Mouse (Mus musculus) right cerebral cortex, postnatal 25 days (tissue): ENCODE measurements around the gene Scube1.

Experiments used
- DNase-seq: peaks from one replicate; pipeline ENCODE4 v3.0.0; 2022

Gene Scube1

DNA sequence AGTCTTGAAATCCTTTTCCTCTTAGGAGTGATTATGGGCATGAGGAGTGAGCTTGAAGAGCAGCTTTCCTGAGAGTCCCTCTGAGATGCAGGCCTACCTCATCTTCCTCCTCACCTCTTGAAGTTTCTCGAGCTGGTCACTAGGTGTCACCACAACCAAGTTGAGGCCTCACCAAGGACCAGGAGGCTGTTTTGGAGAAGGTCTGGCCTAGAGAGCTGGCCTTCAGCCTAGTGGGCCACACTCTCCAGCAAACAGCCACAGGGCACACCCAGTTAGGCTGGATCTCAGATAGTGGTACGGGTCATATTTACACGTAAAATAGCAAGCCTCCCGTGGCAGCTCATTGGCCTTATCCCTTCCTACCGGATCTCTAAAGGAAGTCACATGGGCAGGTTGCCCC lies 60.1 kb downstream of the Scube1 start:
- DNase-seq: peak; percentile 51

DNA sequence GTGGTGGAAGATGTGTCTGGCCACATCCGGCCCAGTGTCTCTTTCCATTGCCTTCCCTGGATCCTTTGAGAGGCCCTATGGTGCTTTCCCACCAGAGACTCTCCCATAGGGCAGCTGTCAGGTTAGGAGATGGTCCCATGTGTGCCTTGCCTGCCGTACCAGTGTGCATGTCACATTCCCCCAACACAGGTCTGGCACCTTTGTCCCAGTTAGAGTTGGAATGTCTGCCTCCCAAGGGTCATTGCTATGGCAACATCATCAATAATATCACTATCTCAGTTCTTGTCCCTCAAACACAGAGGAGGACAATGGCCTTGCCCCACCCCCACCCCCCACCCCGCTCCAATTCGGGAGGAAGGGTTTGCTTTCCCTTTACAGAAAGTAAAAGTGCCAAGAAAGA lies 61.8 kb downstream of the Scube1 start:
- no peak for DNase-seq

DNA sequence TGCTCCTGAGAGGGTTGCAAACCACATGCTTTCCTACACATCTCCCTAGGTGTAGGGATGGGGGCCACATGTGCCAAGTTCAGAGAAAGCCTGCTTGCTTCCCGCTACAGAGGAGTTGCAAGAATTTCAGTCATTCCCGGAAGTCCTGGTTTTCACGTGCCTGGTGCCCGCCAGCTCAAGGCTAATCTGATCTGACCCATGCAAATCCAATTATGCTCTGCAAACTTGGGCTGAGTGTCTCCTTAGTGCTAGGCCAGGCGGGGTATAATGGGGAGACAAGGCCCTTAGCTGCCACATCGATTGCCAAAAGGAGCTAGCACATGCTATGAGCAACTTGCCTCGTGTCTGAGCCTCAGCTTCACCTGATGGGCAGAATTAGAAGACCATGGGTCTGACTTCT lies 62.7 kb downstream of the Scube1 start:
- no peak for DNase-seq

DNA sequence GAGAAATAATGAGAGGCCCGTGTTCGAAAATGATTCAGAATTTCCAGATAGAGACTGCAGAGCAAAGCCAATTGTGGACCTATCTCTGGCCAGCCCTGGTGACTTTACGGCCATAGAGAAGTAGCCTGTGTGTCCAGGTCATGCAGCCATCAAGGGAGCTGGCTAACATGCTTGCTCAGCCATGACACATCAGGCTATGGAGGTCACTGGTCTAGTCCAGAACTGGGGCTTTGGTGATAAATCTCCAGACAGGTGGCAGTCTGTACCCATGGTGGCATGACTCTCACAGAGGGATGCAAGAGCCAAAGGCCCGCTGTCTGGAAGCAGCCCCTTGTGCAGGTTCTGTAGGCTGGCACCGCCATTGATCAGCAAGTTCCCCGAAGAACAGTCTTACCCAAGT lies 82.3 kb downstream of the Scube1 start:
- DNase-seq: no peak

DNA sequence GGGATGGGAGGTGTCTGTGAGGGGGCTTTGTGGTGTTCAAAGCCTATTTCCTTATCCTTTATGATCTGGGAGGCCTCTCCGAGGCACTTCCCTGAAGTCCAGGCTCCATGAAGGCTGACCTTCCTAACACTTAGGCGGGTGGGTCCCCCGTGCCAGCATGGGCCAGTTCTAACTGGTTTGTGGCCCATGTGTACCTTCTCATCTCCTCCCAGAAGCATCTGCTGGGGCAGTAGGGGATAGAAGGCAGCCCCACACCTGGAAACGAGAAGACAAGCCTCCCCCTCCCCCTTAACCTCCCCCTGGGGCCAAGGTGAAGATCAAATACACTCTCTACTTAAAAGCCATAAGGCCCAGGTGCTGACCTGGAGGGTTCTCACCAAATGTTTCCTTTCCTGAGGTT lies 84.6 kb downstream of the Scube1 start:
- no peak for DNase-seq

DNA sequence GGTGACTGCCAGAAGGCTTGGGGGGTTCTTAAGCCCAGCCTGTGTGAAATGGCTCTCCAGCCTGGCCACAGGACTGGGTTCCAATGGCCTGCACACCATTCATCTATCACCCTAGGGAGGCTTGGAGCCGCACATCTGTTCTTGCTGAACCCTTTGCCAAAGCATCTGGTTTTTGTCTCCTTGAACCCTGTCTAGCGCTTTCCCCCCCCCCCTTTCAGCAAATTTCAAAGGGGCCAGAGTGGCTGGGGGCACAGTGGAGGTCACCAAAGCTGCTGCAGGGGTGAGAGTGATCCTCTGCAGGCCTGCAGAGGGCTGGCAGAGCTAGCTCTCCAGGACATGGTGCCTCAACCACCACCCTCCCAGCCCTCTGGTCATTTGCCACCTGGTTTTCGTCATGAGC lies 85.7 kb downstream of the Scube1 start:
- DNase-seq: no peak

DNA sequence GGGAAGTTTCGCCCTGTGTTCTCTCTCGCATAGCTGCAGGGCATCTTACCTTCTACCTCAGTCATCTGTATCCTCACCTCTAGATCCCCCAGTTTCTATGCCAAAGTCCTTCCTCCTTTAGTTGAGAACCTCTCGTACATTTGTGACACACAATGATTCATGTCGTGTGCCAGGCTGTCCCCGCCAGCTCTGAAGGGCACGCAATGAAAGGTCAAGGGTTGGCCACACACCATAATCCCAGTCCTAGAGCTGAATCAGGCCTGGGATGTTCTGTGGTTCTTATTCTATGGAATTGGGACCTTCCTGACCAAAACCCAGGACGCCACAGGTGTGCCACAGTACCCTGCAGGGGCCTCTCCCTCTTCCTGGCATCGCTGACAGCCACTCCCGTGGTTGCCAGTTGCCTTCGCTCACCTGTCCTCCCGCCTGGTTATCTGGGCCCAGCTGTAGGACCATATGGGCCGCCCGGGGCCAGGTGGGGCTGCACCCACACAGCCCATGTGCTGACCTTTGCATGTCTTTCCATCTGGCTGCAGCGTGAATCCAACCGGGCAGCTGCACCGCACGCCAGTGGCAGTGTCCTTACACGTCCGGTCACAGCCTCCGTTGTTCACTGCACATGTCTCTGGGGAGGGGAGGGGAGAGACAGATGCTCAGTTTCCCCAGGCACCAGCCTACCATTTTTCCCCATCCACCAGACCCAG lies 86.5 kb downstream of the Scube1 start:
- no peak for DNase-seq

DNA sequence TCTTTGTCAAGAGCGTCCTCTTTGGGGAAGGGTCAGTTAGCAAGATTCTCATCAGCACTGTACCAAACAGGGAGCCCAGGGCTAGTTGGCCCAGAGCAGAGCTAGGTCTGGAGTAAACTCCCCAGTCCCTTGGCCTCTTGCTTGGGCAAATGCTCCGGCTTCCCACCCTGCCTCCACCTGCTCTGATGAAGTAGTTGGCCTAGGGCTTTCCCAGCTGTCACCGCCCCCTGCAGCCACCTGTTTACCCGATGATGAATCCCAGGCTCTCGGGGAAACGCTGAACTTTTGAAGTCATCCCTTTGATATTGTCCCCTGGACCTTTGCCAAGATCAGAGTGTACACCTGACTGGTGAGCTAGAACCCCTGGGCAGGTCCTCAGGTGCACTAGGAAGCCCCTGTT lies 88.1 kb downstream of the Scube1 start:
- no peak for DNase-seq

DNA sequence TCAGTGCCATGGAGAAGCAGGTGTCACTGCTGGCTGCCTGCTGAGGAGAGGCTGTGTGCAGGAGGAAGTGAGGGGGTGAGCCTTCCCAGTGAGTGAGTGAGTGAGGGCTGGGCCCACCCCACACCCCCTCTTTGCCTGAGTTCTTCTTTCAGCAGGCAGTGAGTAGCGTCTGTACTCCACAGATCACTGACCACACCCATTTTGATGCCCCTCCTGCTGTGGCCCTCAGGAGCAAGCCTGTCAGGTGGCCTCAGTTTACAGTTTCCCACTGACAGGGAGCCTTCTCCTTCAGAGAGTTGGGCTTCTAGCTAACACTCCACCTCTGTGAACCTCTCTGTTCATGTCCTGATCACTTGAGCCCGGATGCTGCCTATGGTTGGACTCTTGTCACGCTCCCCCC lies 89.6 kb downstream of the Scube1 start:
- no peak for DNase-seq

DNA sequence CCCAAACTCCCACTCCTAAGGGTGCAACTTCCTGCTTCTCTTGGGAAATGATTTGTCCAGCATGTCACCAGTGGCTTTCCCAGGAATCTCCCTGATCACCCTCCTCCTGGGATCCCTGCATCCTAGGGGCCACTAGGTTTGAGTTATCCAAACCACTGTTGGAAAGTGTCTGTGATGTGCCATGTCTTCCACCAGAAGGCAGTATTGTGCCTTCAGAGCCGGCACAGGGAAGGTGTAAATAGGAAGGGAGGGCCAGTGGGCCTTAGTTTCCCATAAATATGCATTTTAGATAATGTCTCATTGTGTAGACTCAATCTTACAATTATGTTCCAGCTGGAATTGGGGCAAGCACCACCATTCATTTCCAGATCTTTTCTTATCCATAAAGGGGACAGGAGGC lies 90.7 kb downstream of the Scube1 start:
- DNase-seq: no peak

DNA sequence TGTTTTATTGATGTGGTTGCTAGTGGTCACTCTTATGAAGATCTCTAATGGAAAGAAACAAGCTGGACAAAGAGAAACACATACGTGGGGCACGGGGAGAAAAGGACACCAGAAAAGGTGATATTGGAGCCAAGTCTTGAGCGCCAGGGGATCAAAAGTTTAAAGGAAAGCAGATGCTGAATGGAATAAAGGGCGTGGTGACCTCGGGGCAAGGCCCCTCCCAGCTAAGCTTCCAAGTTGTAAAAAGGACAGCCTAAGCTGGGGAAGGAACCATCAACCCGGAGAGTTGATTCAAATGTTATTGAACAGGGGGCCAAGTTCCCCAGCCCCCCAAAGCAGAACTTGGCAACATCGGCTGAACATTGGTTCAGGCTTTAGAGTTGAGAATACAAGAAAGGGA lies 93.8 kb downstream of the Scube1 start:
- no peak for DNase-seq

DNA sequence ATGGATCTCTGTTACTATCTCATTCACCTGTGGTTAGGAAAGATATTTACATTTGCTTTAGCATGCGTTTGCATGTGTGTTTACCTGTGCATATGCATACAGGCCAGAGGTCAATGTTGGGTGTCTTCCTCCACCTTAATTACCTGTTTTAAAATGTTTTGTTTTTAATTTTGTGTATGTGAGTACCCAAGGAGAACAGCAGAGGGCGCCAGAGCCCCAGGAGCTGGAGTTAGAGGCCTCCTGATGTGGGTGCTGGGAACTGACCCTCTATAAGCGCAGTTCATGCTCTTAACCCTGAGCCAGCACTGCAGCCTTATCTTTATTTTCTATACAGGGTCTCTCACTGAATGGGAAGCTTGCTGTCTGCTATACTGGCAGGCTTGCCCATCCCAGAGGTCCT lies 95.1 kb downstream of the Scube1 start:
- no peak for DNase-seq

DNA sequence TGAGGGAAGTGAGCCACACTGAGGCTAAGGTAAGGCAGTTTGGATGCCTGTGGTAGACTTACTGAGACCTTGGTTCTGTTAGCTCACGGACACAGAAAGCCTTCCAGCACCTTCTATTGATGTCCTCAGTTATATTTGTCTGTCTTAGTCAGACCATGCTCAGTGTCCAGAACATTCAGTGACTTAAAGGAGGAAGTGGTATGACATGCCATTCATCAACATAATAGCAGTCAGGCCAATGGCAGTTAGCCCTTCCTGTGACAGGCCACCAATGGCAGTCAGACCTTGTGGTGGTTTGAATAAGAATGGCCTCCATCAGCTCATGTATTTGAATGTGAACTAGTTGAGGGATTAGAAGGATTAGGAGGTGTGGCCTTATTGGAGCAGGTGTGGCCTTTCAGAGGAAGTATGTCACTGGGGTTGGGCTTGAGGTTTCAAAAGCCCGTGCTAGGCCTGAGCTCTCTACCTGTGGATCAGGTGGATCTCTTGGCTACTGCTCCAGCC lies 98.6 kb downstream of the Scube1 start:
- DNase-seq: no peak

DNA sequence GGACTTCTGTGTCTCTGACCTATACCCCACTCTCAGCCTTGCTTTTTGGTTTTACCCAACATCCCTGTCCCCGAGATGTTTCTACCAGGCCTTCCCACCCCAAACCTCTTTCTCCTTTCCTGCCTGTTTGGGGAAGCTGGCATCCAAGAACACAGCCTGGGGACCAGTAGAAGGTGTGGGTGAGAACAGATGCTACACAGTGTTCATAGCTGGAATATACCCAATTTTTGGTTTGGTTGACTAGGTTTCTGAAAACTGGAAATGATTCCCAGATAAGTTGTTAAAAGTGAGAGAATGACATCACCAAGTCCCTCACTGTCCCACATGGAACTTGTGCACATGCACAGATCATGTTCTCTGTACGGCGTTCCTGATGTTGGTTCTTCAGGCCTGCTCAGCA lies 109.6 kb downstream of the Scube1 start:
- DNase-seq: peak; percentile 42

DNA sequence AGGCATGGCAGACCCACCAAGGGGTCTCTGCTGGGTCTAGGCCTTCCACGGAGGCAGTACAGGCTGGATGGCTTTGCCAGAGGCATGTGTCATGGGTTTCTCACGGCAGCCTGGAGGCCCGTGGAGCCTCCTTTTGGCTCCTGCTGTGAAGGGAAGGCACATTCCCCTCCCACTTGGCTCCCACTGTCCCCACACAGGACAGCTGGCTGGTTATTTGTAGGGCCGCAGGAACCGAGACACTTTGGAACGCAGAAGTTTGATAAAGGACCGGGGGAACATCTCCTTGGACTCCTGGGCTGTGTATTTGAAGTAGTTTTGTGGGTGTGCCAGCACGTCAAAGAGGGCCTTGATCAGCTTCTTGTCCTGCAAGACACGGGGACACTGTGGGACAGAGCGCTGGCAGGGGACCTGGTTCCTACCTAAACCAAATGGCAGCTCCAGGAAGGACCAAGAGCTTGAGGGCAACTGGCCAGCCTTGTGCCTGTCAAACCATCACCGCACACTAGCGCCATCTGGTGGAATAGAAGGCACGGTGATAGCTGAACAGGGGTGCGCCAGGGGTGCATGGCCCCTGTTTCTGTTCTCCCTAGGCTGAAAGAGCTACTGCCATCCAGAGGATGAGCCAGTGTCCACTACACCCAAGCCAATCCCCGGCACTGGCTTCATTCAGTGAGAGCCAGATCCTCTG lies 117.6 kb downstream of the Scube1 start:
- peak; percentile 35 for DNase-seq

DNA sequence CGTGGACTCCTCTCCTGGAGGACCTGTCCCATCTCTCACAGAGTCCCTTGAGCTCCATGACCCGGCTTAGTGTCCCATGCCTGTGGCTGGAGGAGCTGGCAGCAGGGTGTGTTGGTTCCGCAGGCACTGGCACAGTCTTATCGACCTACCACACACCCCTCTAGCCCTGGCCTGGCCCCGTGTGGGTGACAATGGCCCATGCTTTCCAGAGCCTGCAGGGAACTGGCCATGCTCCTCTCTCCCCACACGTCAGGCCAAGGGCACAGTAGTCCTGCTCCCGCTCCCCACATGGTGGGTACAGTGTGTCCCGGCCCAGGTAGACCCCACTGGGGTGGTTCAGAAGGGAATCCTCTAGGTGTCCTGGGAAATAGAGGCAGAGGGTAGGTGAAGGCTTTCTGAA lies 118.1 kb downstream of the Scube1 start:
- DNase-seq: no peak

DNA sequence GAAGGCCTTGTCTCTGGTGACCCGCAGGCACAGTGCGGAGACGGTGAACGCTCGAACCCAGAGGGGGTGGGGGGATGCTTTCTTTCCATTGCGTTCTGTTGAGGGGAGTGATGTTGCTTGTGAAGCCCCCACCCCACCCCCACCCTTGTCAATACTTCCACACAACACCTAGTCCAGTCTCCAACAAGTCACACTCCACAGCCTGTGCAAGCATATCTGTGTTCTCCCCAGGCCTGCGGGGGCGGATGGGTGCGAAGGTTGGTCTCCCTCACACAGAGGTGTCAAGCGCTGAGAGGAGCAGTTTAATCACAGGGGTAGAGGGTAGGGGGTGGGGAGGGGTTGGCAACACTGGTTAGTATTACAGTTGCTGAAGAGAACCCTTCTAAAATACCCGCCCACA lies 118.6 kb downstream of the Scube1 start:
- DNase-seq: no peak

DNA sequence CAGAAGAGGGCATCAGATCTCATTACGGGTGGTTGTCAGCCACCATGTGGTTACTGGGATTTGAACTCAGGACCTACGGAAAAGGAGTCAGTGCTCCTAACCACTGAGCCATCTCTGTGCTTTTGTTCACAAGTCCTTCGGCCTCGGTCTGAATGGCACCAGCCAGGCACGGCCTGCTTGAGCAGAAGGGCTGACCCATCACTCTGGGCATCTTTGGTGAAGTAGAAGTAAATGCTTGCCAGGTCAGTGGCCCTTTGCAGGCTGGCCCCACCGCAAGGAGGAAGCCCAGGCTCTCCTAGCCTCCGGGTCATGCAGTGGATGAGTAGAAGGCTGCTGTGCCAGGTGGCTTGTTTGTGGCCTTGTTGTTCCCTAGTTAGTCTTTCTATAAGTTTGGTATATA lies 121.4 kb downstream of the Scube1 start:
- DNase-seq: no peak

DNA sequence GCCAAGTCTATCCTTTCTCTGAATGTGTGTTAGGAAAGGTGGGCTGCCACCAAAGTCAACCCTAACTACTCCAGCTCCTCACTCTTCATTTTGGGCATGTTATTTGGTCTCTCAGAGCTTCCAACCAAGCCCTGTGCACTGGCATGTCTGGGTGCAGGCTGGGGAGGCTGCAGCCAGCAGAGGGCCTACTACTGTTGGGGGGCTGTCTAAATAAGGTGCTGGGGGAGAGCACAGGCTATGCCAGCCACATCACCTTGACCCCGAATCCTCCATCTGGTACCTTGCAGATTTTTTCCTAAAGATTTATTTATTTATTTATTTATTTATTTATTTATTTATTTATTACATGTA lies 121.8 kb downstream of the Scube1 start:
- DNase-seq: no peak

DNA sequence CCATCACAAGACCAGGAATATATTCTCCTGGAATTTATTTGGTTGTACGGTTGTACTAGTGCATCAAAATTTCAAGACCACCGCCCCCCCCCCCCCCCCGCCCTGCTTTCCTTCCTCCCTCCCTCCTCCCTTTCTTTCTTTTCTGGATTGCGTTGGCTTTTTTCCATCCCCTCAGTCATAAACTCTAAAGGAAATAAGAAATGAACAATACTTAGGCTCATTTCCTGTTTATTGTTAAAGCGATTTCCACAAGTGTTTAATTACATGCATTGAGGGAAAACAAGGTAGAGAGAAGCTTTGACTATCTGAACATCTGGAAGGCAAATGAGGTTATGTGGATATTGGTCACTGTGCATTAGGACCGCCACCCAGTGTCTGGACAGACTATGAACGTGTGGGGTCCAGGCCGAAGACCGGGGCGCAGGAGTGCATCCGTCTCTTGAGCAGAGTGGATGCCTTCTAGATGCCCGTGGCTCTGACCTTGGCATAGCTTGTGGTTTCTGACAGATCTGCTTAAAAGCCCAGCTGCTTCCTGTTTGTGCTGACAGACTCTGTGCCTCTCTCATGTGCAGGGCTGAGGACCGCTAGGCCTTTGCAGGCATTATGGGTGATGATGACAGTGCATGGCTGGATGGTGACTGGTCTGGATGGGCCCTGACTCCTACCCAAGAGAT lies 122.3 kb downstream of the Scube1 start:
- DNase-seq: no peak

DNA sequence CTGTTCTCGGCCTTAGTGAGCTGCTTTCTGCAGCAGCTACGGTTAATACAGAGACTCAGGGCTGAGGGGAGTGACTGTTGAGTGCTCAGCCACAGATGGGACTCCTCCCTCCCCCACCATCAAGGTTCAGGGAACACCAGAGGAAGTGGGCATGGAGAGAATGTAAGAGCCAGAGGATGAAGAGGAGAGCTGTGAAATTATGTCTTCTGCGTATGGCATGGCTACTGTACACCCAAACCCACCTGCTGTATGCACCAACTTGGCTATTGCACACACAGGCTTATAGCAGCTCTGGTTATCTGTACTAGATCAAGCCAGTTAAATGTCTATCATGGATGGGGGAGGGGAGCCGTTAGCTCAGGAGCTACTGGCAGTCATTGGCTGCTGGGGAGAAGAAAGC lies 123.6 kb downstream of the Scube1 start:
- DNase-seq: no peak

DNA sequence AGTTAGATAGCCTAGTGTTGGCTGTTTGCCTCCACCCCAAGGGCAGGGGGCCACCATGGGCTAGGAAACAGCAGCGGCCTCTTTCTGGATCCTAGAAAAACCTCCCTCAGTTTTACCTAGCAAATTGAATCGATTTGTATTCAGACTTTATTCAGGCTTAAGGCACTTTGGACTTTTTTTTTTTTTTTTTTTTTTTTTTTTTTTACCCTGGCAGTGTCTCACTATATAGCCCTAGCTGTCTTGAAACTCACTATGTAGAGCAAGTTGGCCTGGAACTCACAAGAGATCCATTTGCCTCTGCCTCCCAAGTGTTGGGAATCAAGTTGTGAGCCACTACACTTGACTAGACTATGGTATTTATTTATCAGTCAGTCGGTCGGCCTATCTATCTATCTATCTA lies 128.0 kb downstream of the Scube1 start:
- DNase-seq: no peak

DNA sequence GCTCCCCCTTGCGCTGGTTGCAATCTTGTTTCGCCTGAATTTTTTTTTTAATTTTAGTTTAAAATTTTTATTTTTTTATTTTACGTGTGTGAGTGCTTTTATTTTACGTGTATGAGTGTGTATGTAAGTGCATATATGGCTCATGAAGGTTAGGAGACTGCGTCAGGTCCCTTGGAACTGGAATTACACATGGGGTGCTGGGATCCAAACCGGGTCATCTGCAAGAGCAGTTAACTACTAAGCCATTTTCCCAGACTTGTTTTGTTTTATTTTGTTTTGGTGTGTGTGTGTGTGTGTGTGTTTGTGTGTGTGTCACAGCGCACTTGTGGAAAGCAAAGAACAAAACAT lies 129.5 kb downstream of the Scube1 start:
- DNase-seq: no peak
